Mouse (Mus musculus) lung, embryonic 16.5 days (tissue): ENCODE measurements around the gene Tmem132c. TPM values are rescaled to one million over a fixed set of nuclear protein-coding genes. Genes with fewer than 3 reads are reported as not detected.
A peak's percentile ranks its signal among the peaks of the same experiment; 100 is the strongest.

Experiments
- ATAC-seq: fragments of 200-750 bp; cut with Nextera tagmentation; 2 replicates; pipeline ENCODE4 v1.8.0; 2017; ENCODE audit warnings: low read depth, mild to moderate bottlenecking, moderate library complexity
- H3K27ac ChIP-seq: fragments of 300-500 bp; sonication (generic); 2 replicates; pipeline ENCODE4 v1.5.1; 2014; ENCODE audit warnings: mild to moderate bottlenecking, control low read depth, low read length
- H3K27me3 ChIP-seq: fragments of 300-500 bp; sonication (generic); 2 replicates; pipeline ENCODE4 v1.6.1; 2014; ENCODE audit warnings: low read depth, low read length, mixed read lengths; ENCODE audit not compliant: control insufficient read depth, insufficient read depth
- H3K36me3 ChIP-seq: fragments of 300-500 bp; sonication (generic); 2 replicates; pipeline ENCODE4 v1.6.1; 2014; ENCODE audit warnings: low read length; ENCODE audit not compliant: control insufficient read depth, insufficient read depth
- H3K4me1 ChIP-seq: fragments of 300-500 bp; sonication (generic); replicated peaks from 2 replicates; pipeline ENCODE4 v1.6.1; 2014; ENCODE audit warnings: low read length, mixed read lengths; ENCODE audit not compliant: control insufficient read depth, insufficient read depth
- H3K4me2 ChIP-seq: fragments of 300-500 bp; sonication (generic); 2 replicates; pipeline ENCODE4 v1.6.1; 2014; ENCODE audit warnings: low read depth, low read length, control low read depth
- H3K4me3 ChIP-seq: fragments of 300-500 bp; sonication (generic); 2 replicates; pipeline ENCODE4 v1.5.1; 2014; ENCODE audit warnings: mild to moderate bottlenecking, low read length, control low read depth
- H3K9ac ChIP-seq: fragments of 300-500 bp; sonication (generic); 2 replicates; pipeline ENCODE4 v1.6.1; 2014; ENCODE audit warnings: low read length, control low read depth
- H3K9me3 ChIP-seq: fragments of 300-500 bp; sonication (generic); 2 replicates; pipeline ENCODE4 v1.6.1; 2016; ENCODE audit warnings: low read length; ENCODE audit not compliant: control insufficient read depth
- WGBS: fragments of 180-500 bp; shearing (Covaris S2); extraction: QIAGEN DNeasy Blood & Tissue Kit; methylation state at CpG from one replicate; pipeline ENCODE4 v1.1.7; 2014; 5-methylcytosine and 5-hydroxymethylcytosine counted together
- polyA plus RNA-seq: library from polyadenylated mRNA; unstranded; fragments of >200 nt; fragmentation: Nextera tagmentation; extraction: Ambion mirVana; gene quantifications from 2 replicates; pipeline ENCODE4 v1.2.1, GENCODE M21; 2015

Tmem132c gene
- polyA plus RNA-seq, 1 experiment from 2014 or later: 14.2 TPM

GRCm38 (mm10) chr5:127297461-127297860 is 55.9 kb downstream of the Tmem132c start:
- H3K4me3 ChIP-seq: no peak overlapping the region
- H3K4me1 ChIP-seq: peaks cover 23% of the 10 kb centered on the region
- H3K27ac ChIP-seq: no peak overlapping the region
- H3K27me3 ChIP-seq: no peaks in the 10 kb centered on the region
- WGBS: 46% methylated on average over 5 of the region's 5 CpGs
- ATAC-seq: no peak
- no peak overlapping the region for H3K9ac ChIP-seq
- no peaks in the 10 kb centered on the region for H3K36me3 ChIP-seq
- H3K4me2 ChIP-seq: no peak overlapping the region
- H3K9me3 ChIP-seq: 0 out of 2 replicates have a peak, but pooled peaks cover 2% of the 10 kb centered on the region

- Histone ChIP-seq H3K9me3 (0 out of 2 replicates have a peak, but pooled peaks cover 2% of the 10 kb centered on the region), H3K27me3 (no peaks in the 10 kb centered on the region), H3K27ac (no peak overlapping the region), H3K4me3 (no peak overlapping the region), H3K9ac (no peak overlapping the region), H3K4me1 (peaks cover 23% of the 10 kb centered on the region), H3K4me2 (no peak overlapping the region), H3K36me3 (no peaks in the 10 kb centered on the region)
- 59% methylated on average over 2 of the region's 2 CpGs for WGBS
- no peak for ATAC-seq
Measured at GRCm38 (mm10) chr5:127298060-127298459, 56.5 kb downstream of the Tmem132c start.

GRCm38 (mm10) chr5:127299010-127299409 is 57.4 kb downstream of the Tmem132c start:
- H3K4me1 ChIP-seq: peaks cover 23% of the 10 kb centered on the region
- no peak overlapping the region for H3K4me2 ChIP-seq
- H3K9me3 ChIP-seq: 0 out of 2 replicates have a peak, but pooled peaks cover 2% of the 10 kb centered on the region
- H3K36me3 ChIP-seq: no peaks in the 10 kb centered on the region
- 54% methylated on average over 1 of the region's 1 CpGs for WGBS
- no peak for ATAC-seq
- no peak overlapping the region for H3K27ac ChIP-seq
- H3K4me3 ChIP-seq: no peak overlapping the region
- no peak overlapping the region for H3K9ac ChIP-seq
- H3K27me3 ChIP-seq: no peaks in the 10 kb centered on the region

GRCm38 (mm10) chr5:127300597-127301254 is 59.1 kb downstream of the Tmem132c start:
- Histone ChIP-seq H3K36me3 (no peaks in the 10 kb centered on the region), H3K27me3 (no peaks in the 10 kb centered on the region), H3K27ac (peak overlapping the region; percentile 79), H3K9ac (no peak overlapping the region), H3K4me2 (0 out of 2 replicates have a peak overlapping the region, but pooled peaks have one; percentile 6), H3K4me3 (no peak overlapping the region), H3K9me3 (no peaks in the 10 kb centered on the region), H3K4me1 (peaks cover 21% of the 10 kb centered on the region)
- 28% methylated on average over 8 of the region's 8 CpGs for WGBS
- peak; percentile 87 for ATAC-seq

- Histone ChIP-seq H3K27me3 (no peaks in the 10 kb centered on the region), H3K4me3 (no peak overlapping the region), H3K9ac (no peak overlapping the region), H3K4me1 (peaks cover 11% of the 10 kb centered on the region), H3K27ac (no peak overlapping the region), H3K9me3 (no peaks in the 10 kb centered on the region), H3K36me3 (no peaks in the 10 kb centered on the region), H3K4me2 (no peak overlapping the region)
- WGBS: 53% methylated on average over 5 of the region's 5 CpGs
- ATAC-seq: no peak
Measured at GRCm38 (mm10) chr5:127305312-127305711, 63.7 kb downstream of the Tmem132c start.

GRCm38 (mm10) chr5:127305719-127306118 is 64.1 kb downstream of the Tmem132c start:
- no peak overlapping the region for H3K4me3 ChIP-seq
- no peak for ATAC-seq
- WGBS: 73% methylated on average over 5 of the region's 5 CpGs
- no peak overlapping the region for H3K9ac ChIP-seq
- H3K27me3 ChIP-seq: no peaks in the 10 kb centered on the region
- no peak overlapping the region for H3K27ac ChIP-seq
- peaks cover 11% of the 10 kb centered on the region for H3K4me1 ChIP-seq
- no peak overlapping the region for H3K4me2 ChIP-seq
- H3K9me3 ChIP-seq: no peaks in the 10 kb centered on the region
- H3K36me3 ChIP-seq: no peaks in the 10 kb centered on the region

GRCm38 (mm10) chr5:127306726-127307125 is 65.1 kb downstream of the Tmem132c start:
- H3K4me2 ChIP-seq: no peak overlapping the region
- no peak overlapping the region for H3K27ac ChIP-seq
- H3K9ac ChIP-seq: no peak overlapping the region
- H3K36me3 ChIP-seq: no peaks in the 10 kb centered on the region
- WGBS: 33% methylated on average over 1 of the region's 1 CpGs
- H3K27me3 ChIP-seq: no peaks in the 10 kb centered on the region
- no peak for ATAC-seq
- peaks cover 11% of the 10 kb centered on the region for H3K4me1 ChIP-seq
- no peaks in the 10 kb centered on the region for H3K9me3 ChIP-seq
- H3K4me3 ChIP-seq: no peak overlapping the region

GRCm38 (mm10) chr5:127310318-127311004 is 68.9 kb downstream of the Tmem132c start:
- H3K9me3 ChIP-seq: no peaks in the 10 kb centered on the region
- H3K4me1 ChIP-seq: peaks cover 11% of the 10 kb centered on the region
- no peaks in the 10 kb centered on the region for H3K27me3 ChIP-seq
- peak overlapping the region; percentile 88 for H3K27ac ChIP-seq
- no peaks in the 10 kb centered on the region for H3K36me3 ChIP-seq
- H3K9ac ChIP-seq: no peak overlapping the region
- peak; percentile 96 for ATAC-seq
- 7% methylated on average over 14 of the region's 14 CpGs for WGBS
- no peak overlapping the region for H3K4me3 ChIP-seq
- no peak overlapping the region for H3K4me2 ChIP-seq

- 36% methylated on average over 2 of the region's 2 CpGs for WGBS
- no peak for ATAC-seq
- Histone ChIP-seq H3K9me3 (no peaks in the 10 kb centered on the region), H3K27me3 (no peaks in the 10 kb centered on the region), H3K27ac (peak overlapping the region; percentile 88), H3K4me3 (no peak overlapping the region), H3K9ac (no peak overlapping the region), H3K36me3 (no peaks in the 10 kb centered on the region), H3K4me1 (peaks cover 11% of the 10 kb centered on the region), H3K4me2 (no peak overlapping the region)
Measured at GRCm38 (mm10) chr5:127311005-127311331, 69.4 kb downstream of the Tmem132c start.
